Mouse (Mus musculus): ENCODE data around the gene Fkbp11. TPM values are rescaled to one million over a fixed set of nuclear protein-coding genes. Genes with fewer than 3 reads are reported as not detected.
"Not testable (repeated sequence)": the region's sequence is repeated elsewhere in the genome, so short reads cannot be mapped to it uniquely, and the experiment has no call there.

Fkbp11 gene
- polyA plus RNA-seq, 1 experiment from 2014 or later, result 12.3 TPM

GRCm38 (mm10) chr15:98762670-98763529 is 34.9 kb upstream of the Fkbp11 start, which contains the start of gene Arf3:
Arf3 (minus strand) TSS chr15:98763214.
- Histone ChIP-seq H3K27me3 (replicated peaks) (peaks cover 17% of the 10 kb centered on the region), H3K4me2 (peak within 1 kb of the TSS; percentile 86), H3K36me3 (peaks cover 16% of the 10 kb centered on the region), H3K27ac (replicated peaks) (peak within 1 kb of the TSS; percentile 94), H3K9me3 (replicated peaks) (no peaks in the 10 kb centered on the region), H3K4me3 (replicated peaks) (peak within 1 kb of the TSS; percentile 100), H3K9ac (replicated peaks) (peak within 1 kb of the TSS; percentile 96), H3K4me1 (peaks cover 31% of the 10 kb centered on the region)
- peak; percentile 95 for ATAC-seq (ENCODE audit: low FRiP score)
- WGBS, result under 1% methylated on average over 63 of the region's 76 CpGs

DNA sequence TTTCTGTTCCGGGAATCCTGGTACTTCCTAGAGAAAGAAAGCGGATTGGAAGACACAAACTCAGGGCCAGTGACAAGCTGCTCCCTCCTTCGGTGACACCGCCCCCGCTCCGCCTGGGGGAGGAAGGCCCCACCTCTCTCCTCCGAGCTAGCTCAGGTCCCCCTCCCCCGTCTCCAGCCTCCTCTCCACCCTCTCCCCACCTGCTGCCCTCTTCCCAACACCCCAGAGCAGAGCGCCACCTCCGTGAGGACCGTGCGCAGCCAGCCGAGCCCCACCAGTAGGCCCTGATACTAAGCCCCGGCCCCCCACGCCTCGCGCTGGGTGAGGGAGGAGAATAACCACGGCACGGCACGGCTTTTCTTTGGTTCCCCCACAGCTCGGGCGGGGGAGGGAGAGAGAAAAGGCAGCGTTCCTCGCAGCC is 34.2 kb upstream of the Fkbp11 start:
- H3K27ac ChIP-seq (replicated peaks), result peak overlapping the region; percentile 94
- peak overlapping the region; percentile 100 for H3K4me3 ChIP-seq (replicated peaks)
- peak overlapping the region; percentile 86 for H3K4me2 ChIP-seq
- ATAC-seq (ENCODE audit: low FRiP score), result peak; percentile 68
- H3K4me1 ChIP-seq, result peaks cover 31% of the 10 kb centered on the region
- H3K9ac ChIP-seq (replicated peaks), result peak overlapping the region; percentile 96
- peaks cover 16% of the 10 kb centered on the region for H3K36me3 ChIP-seq
- WGBS, result under 1% methylated on average over 21 of the region's 24 CpGs
- H3K9me3 ChIP-seq (replicated peaks), result no peaks in the 10 kb centered on the region
- peaks cover 15% of the 10 kb centered on the region for H3K27me3 ChIP-seq (replicated peaks)

DNA sequence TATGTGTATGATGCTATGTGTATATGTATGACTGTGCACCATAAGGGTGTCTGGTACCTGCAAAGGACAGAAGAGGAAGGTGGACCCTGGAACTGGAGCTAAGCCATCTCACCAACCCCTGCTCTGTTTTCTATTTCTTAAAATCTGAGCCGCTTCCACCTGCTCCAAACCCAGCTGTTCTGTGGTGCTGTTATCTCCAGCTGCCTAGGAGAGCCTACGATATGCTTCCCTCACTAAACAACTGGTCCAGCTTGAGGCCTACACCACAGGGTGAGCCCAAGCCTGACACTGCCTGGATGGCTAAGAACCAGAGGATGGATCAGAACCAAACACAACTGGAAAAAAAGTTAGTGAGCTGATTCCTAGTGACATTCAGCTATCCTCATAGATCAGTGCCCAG is 26.1 kb upstream of the Fkbp11 start:
- no peak overlapping the region for H3K9ac ChIP-seq (replicated peaks)
- no peaks in the 10 kb centered on the region for H3K27me3 ChIP-seq (replicated peaks)
- H3K4me3 ChIP-seq (replicated peaks), result no peak overlapping the region
- WGBS, result 87% methylated on average over 2 of the region's 2 CpGs
- H3K36me3 ChIP-seq, result peaks cover 6% of the 10 kb centered on the region; the same call in 1 of the 2 replicates
- no peak overlapping the region for H3K27ac ChIP-seq (replicated peaks)
- H3K4me2 ChIP-seq, result no peak overlapping the region
- H3K9me3 ChIP-seq (replicated peaks), result no peaks in the 10 kb centered on the region
- ATAC-seq (ENCODE audit: low FRiP score), result no peak
- H3K4me1 ChIP-seq, result peaks cover 12% of the 10 kb centered on the region; the same call in 1 of the 2 replicates

- H3K27me3 ChIP-seq (replicated peaks), result no peaks in the 10 kb centered on the region
- H3K9me3 ChIP-seq (replicated peaks), result no peaks in the 10 kb centered on the region
- peaks cover 16% of the 10 kb centered on the region for H3K4me1 ChIP-seq
- H3K36me3 ChIP-seq, result peaks cover 3% of the 10 kb centered on the region; the same call in 1 of the 2 replicates
- H3K4me2 ChIP-seq, result no peak overlapping the region
- H3K27ac ChIP-seq (replicated peaks), result no peak overlapping the region
- H3K9ac ChIP-seq (replicated peaks), result no peak overlapping the region
- H3K4me3 ChIP-seq (replicated peaks), result no peak overlapping the region
- no peak for ATAC-seq (ENCODE audit: low FRiP score)
- 77% methylated on average over 8 of the region's 8 CpGs for WGBS
Measured at GRCm38 (mm10) chr15:98753021-98753423, 25.0 kb upstream of the Fkbp11 start.

DNA sequence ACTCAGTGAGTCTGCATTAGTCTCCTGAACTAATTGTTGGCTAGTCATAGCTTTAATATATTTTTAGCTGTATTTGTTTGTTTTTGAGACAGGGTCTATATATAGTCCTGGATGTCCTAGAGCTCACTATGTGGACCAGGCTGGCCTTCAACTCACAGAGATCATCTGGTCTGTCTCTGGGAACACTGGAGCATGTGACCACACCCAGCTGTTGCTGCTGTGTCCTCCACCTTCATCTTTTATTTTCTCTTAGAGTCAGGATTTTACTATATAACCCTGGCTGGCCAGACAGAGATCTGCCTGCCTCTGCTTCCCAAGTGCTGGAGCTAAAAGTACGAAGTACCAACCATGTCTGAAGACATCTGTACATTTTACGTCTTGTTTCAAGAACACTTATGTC is 21.1 kb upstream of the Fkbp11 start:
- no peak for ATAC-seq (ENCODE audit: low FRiP score)
- 99% methylated on average over 2 of the region's 2 CpGs for WGBS

DNA sequence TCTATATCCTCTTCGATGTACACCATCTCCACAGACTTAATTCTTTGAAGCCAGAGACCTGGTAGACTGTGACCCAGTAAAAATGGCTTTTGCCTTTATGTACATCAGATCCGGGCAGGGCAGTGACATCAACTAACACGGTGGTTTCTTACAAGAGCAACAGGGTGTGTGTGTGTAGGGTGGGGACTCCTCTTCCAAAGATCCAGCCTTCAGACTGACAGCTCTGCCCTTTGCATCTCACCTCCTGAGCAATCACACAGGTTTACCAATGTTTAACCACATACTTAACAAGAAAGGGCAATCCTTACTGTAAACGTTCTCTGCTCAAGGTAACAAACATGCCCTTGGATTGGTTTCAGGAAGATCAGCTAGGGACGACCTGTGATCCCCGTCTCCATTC is 19.3 kb upstream of the Fkbp11 start:
- Histone ChIP-seq H3K27me3 (replicated peaks) (no peaks in the 10 kb centered on the region), H3K4me1 (peaks cover 17% of the 10 kb centered on the region), H3K4me2 (no peak overlapping the region), H3K9ac (replicated peaks) (no peak overlapping the region), H3K36me3 (peaks cover 9% of the 10 kb centered on the region), H3K27ac (replicated peaks) (no peak overlapping the region), H3K4me3 (replicated peaks) (no peak overlapping the region), H3K9me3 (replicated peaks) (no peaks in the 10 kb centered on the region)
- WGBS, result 83% methylated on average over 6 of the region's 6 CpGs
- ATAC-seq (ENCODE audit: low FRiP score), result no peak

More for the DNA sequence above, 21.1 kb upstream of the Fkbp11 start:
- Histone ChIP-seq H3K4me3 (replicated peaks) (no peak overlapping the region), H3K27me3 (replicated peaks) (no peaks in the 10 kb centered on the region), H3K4me2 (no peak overlapping the region), H3K9me3 (replicated peaks) (no peaks in the 10 kb centered on the region), H3K36me3 (peaks cover 6% of the 10 kb centered on the region; the same call in 1 of the 2 replicates), H3K27ac (replicated peaks) (no peak overlapping the region), H3K9ac (replicated peaks) (no peak overlapping the region), H3K4me1 (peaks cover 21% of the 10 kb centered on the region)

DNA sequence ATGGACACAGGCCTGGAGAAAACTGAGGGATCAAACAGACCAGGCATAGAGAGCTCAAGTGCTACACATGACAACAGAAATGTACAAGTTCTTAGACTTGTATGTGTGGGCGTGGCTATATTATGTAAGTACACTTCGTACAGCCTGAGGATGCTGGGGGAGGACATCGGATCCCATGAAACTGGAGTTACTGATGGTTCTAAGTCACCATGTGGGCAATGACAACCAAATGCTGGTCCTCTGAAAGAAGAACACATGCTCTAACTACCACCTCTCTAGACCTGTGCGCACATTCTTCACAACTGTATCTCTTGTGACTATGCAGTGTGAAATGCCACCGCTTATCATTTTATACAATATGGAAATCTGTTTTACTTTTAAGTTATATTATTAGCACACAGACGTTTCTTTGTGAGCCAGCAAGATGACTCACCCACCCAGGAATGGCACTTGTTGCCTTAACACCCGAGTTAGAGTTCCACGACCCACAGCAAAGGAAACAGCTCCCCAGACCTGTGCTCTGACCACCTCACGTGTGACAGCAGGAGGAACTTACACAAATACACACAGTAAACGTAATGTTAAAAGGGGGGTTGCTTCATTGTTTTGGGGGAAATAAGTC is 18.5 kb upstream of the Fkbp11 start:
- Histone ChIP-seq H3K9ac (replicated peaks) (no peak overlapping the region), H3K9me3 (replicated peaks) (no peaks in the 10 kb centered on the region), H3K4me2 (no peak overlapping the region), H3K4me1 (peaks cover 17% of the 10 kb centered on the region), H3K27me3 (replicated peaks) (no peaks in the 10 kb centered on the region), H3K36me3 (peaks cover 17% of the 10 kb centered on the region), H3K4me3 (replicated peaks) (no peak overlapping the region), H3K27ac (replicated peaks) (no peak overlapping the region)
- no peak for ATAC-seq (ENCODE audit: low FRiP score)
- WGBS, result 88% methylated on average over 10 of the region's 10 CpGs

- 91% methylated on average over 3 of the region's 3 CpGs for WGBS
- not testable (repeated sequence) for H3K27ac ChIP-seq (replicated peaks); H3K27me3 ChIP-seq (replicated peaks); H3K4me3 ChIP-seq (replicated peaks); H3K9ac ChIP-seq (replicated peaks); H3K4me2 ChIP-seq; H3K9me3 ChIP-seq (replicated peaks); ATAC-seq (ENCODE audit: low FRiP score)
- peaks cover 40% of the 10 kb centered on the region for H3K36me3 ChIP-seq
- H3K4me1 ChIP-seq, result peaks cover 17% of the 10 kb centered on the region
Measured at GRCm38 (mm10) chr15:98743863-98744262, 15.9 kb upstream of the Fkbp11 start.

- H3K9ac ChIP-seq (replicated peaks), result no peak overlapping the region
- no peaks in the 10 kb centered on the region for H3K9me3 ChIP-seq (replicated peaks)
- no peak for ATAC-seq (ENCODE audit: low FRiP score)
- no peak overlapping the region for H3K4me3 ChIP-seq (replicated peaks)
- H3K27ac ChIP-seq (replicated peaks), result no peak overlapping the region
- H3K4me1 ChIP-seq, result peaks cover 12% of the 10 kb centered on the region
- H3K36me3 ChIP-seq, result peaks cover 43% of the 10 kb centered on the region
- H3K4me2 ChIP-seq, result no peak overlapping the region
- 88% methylated on average over 8 of the region's 8 CpGs for WGBS
- H3K27me3 ChIP-seq (replicated peaks), result no peaks in the 10 kb centered on the region
Measured at GRCm38 (mm10) chr15:98742766-98743428, 14.9 kb upstream of the Fkbp11 start.

DNA sequence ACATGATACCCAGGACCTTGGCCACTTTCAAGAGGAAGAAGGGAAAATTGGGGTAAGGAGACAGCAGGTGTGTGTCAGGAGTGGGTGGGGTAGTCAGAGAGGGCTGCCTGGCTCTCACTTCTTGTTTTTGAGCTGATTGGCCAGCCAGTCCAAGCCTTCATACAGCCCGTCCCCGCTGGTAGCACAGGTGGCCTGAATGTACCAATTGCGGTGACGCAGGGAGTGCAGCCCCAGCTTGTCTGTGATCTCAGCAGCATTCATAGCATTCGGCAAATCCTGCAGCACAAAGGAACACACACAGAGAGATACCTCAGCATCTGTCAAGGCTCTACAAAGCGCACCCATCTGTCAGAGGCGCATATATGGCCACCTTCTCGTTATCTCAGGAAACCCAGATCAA is 12.2 kb upstream of the Fkbp11 start:
- Histone ChIP-seq H3K9ac (replicated peaks) (no peak overlapping the region), H3K4me3 (replicated peaks) (no peak overlapping the region), H3K4me2 (no peak overlapping the region), H3K36me3 (peaks cover 58% of the 10 kb centered on the region), H3K27me3 (replicated peaks) (no peaks in the 10 kb centered on the region), H3K4me1 (no peaks in the 10 kb centered on the region), H3K9me3 (replicated peaks) (no peaks in the 10 kb centered on the region), H3K27ac (replicated peaks) (no peak overlapping the region)
- WGBS, result 88% methylated on average over 8 of the region's 8 CpGs
- no peak for ATAC-seq (ENCODE audit: low FRiP score)

DNA sequence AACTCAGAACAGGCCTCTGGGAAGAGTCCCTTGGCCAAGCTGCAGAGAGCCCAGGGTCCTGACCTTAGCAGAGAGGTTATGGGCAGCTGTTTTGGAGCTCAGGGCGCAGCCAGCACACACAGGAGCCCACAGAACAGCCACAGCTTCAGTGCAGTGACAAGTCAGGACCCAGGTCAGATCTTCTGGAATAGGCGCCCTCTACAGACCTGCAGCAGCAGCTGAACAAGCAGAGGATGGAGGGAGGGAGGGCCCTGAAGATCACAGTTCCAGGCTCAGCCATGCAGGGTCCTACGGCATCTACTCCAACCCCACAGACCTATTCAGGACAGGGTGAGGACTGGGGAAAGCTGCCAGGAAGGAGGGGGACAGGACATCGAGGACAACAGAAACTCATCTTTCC is 10.8 kb upstream of the Fkbp11 start:
- Histone ChIP-seq H3K9me3 (replicated peaks) (no peaks in the 10 kb centered on the region), H3K36me3 (peaks cover 63% of the 10 kb centered on the region), H3K4me1 (no peaks in the 10 kb centered on the region), H3K27ac (replicated peaks) (no peak overlapping the region), H3K27me3 (replicated peaks) (no peaks in the 10 kb centered on the region), H3K4me2 (no peak overlapping the region), H3K4me3 (replicated peaks) (no peak overlapping the region), H3K9ac (replicated peaks) (no peak overlapping the region)
- ATAC-seq (ENCODE audit: low FRiP score), result no peak
- WGBS, result 70% methylated on average over 4 of the region's 4 CpGs
